ENCODE assay signal across 8 mouse cellular contexts in genomic region chr11:102438212-102439092, GRCm38 (mm10). TPM values are rescaled to one million over a fixed set of nuclear protein-coding genes. Genes with fewer than 3 reads are reported as not detected.
DNase-seq lines count a peak whose midpoint lies in the region; ATAC-seq and TF ChIP-seq lines count a peak whose summit lies in the region.

No protein-coding gene starts in this region.

- no peaks in the 10 kb centered on the region for H3K4me1 ChIP-seq in kidney, adult 2 months (ENCODE audit: control insufficient read depth, insufficient read depth, low read length)
- peaks cover 11% of the 10 kb centered on the region; the same call in 1 of the 2 replicates for H3K4me1 ChIP-seq in midbrain, postnatal 0 days (ENCODE audit: insufficient read depth, low read length)
- peaks cover 16% of the 10 kb centered on the region for H3K4me1 ChIP-seq in testis, adult 2 months (ENCODE audit: control insufficient read depth, insufficient read depth, low read length)

- TF ChIP-seq POLR2A in kidney, adult 2 months (IDR thresholded peaks at IDR 0.05; ENCODE audit: low read depth, low read length): no peak
- no peak for TF ChIP-seq POLR2A in testis, adult 2 months (IDR thresholded peaks at IDR 0.05; ENCODE audit: control insufficient read depth, low read depth, low read length)

- H3K36me3 ChIP-seq in kidney, adult 2 months (ENCODE audit: control insufficient read depth, insufficient read depth, low read length): no peaks in the 10 kb centered on the region; the same call in 1 of the 2 replicates
- H3K36me3 ChIP-seq in midbrain, postnatal 0 days (ENCODE audit: insufficient read depth, low read length): peaks cover 69% of the 10 kb centered on the region
- H3K36me3 ChIP-seq in testis, adult 2 months (ENCODE audit: control insufficient read depth, insufficient read depth, low read length): no peaks in the 10 kb centered on the region

- peak; percentile 40; the same call in 1 of the 2 replicates for ATAC-seq in common myeloid progenitor, adult 5-6 weeks (replicated peaks; ENCODE audit: low read depth, poor library complexity, severe bottlenecking)
- peak; percentile 33 for ATAC-seq in midbrain, postnatal 0 days (ENCODE audit: low FRiP score)

- DNase-seq in heart, adult 18-20 months: peak; percentile 68 to 85
- DNase-seq in heart, adult 8-10 months (ENCODE audit: low spot score): no peak
- DNase-seq in gastrocnemius, postnatal 36 days: peak; percentile 78 to 85
- peak; percentile 71 for DNase-seq in kidney, adult 2 months
- DNase-seq in liver: peak; percentile 82
- peak; percentile 87 for DNase-seq in midbrain, postnatal 0 days (ENCODE audit: low spot score)

- no peak overlapping the region for H3K27ac ChIP-seq in kidney, adult 2 months (ENCODE audit: insufficient read depth, low read depth, low read length)
- H3K27ac ChIP-seq in midbrain, postnatal 0 days (ENCODE audit: low read depth, low read length): peak overlapping the region; percentile 57
- H3K27ac ChIP-seq in testis, adult 2 months (ENCODE audit: control insufficient read depth, insufficient read depth, low read depth, low read length): no peak overlapping the region

- peak overlapping the region; percentile 39 for H3K4me3 ChIP-seq in kidney, adult 2 months (ENCODE audit: insufficient read depth, low read depth, low read length)
- H3K4me3 ChIP-seq in midbrain, postnatal 0 days (ENCODE audit: low read depth, low read length): peak overlapping the region; percentile 24; the same call in 1 of the 2 replicates
- H3K4me3 ChIP-seq in testis, adult 2 months (ENCODE audit: control insufficient read depth, low read depth, low read length): peak overlapping the region; percentile 85

- peak overlapping the region; percentile 52 for H3K9ac ChIP-seq in midbrain, postnatal 0 days (replicated peaks; ENCODE audit: low read length, poor library complexity, severe bottlenecking)

- intact Hi-C loops in gastrocnemius, postnatal 36 days (cut with DNase I): no loop called here

- H3K4me2 ChIP-seq in midbrain, postnatal 0 days (ENCODE audit: low read depth, low read length, poor library complexity, severe bottlenecking): peak overlapping the region; percentile 53

- no peaks in the 10 kb centered on the region for H3K27me3 ChIP-seq in kidney, adult 2 months (replicated peaks; ENCODE audit: control insufficient read depth, insufficient read depth, low read length)
- no peaks in the 10 kb centered on the region; the same call in 1 of the 2 replicates for H3K27me3 ChIP-seq in midbrain, postnatal 0 days (ENCODE audit: insufficient read depth, low read length)
- no peaks in the 10 kb centered on the region for H3K27me3 ChIP-seq in testis, adult 2 months (ENCODE audit: control insufficient read depth, insufficient read depth, low read length)

- peak; percentile 67 for TF ChIP-seq CTCF in kidney, adult 2 months (conservative IDR thresholded peaks at IDR 0.05; ENCODE audit: insufficient read depth, insufficient read length, low read depth, low read length)
- peak; percentile 84 for TF ChIP-seq CTCF in midbrain, postnatal 0 days (IDR thresholded peaks at IDR 0.05)
- TF ChIP-seq CTCF in testis, adult 2 months (IDR thresholded peaks at IDR 0.05; ENCODE audit: control insufficient read depth, insufficient read depth, insufficient replicate concordance, low read depth, low read length): peak; percentile 81

- 32% methylated on average over 77 of the region's 77 CpGs for WGBS in kidney, adult 2 months
- WGBS in midbrain, postnatal 0 days: 11% methylated on average over 76 of the region's 77 CpGs

- H3K9me3 ChIP-seq in midbrain, postnatal 0 days (ENCODE audit: low read length): no peaks in the 10 kb centered on the region

RNA-seq across cellular contexts. Expression of gene Grn, which starts 8.3 kb away (rescaled TPM):
- total RNA-seq in heart, adult 18-20 months (2021): 10 to 100 TPM; 82.0 to 98.0 TPM
- total RNA-seq in heart, adult 8-10 months (2022): 10 to 100 TPM; 76.5 to 84.8 (median 79.6) TPM
- 20.9 and 26.1 TPM in 2 replicates for total RNA-seq in common myeloid progenitor, adult 5-6 weeks (2017)
- 10 to 100 TPM; 23.5 to 24.8 TPM for total RNA-seq in gastrocnemius, postnatal 36 days (2021)
- 184 and 195 TPM in 2 replicates for polyA plus RNA-seq in kidney, adult 2 months (2012; rRNA removed)
- total RNA-seq in midbrain, postnatal 0 days (2014; rRNA removed): 74.2 and 78.0 TPM in 2 replicates
- polyA plus RNA-seq in midbrain, postnatal 0 days (2015; fragmentation: Nextera tagmentation; extraction: Ambion mirVana): 90.4 and 91.7 TPM in 2 replicates
- 21.1 TPM in 2 replicates for polyA plus RNA-seq in testis, adult 2 months (2012; rRNA removed)

RNA-seq across cellular contexts. Expression of gene Fam171a2, which starts 9.0 kb away (rescaled TPM):
- 1 to 10 TPM; 3.4 to 4.8 TPM for total RNA-seq in heart, adult 18-20 months (2021)
- 1 to 10 TPM; 2.5 to 5.4 (median 3.6) TPM for total RNA-seq in heart, adult 8-10 months (2022)
- total RNA-seq in common myeloid progenitor, adult 5-6 weeks (2017): 8.2 and 11.6 TPM in 2 replicates
- total RNA-seq in gastrocnemius, postnatal 36 days (2021): 1 to 10 TPM; 1.4 to 1.6 TPM
- 18.9 and 20.4 TPM in 2 replicates for polyA plus RNA-seq in kidney, adult 2 months (2012; rRNA removed)
- total RNA-seq in midbrain, postnatal 0 days (2014; rRNA removed): 584 and 605 TPM in 2 replicates
- 22.5 and 25.4 TPM in 2 replicates for polyA plus RNA-seq in midbrain, postnatal 0 days (2015; fragmentation: Nextera tagmentation; extraction: Ambion mirVana)
- polyA plus RNA-seq in testis, adult 2 months (2012; rRNA removed): 0.88 and 1.2 TPM in 2 replicates

RNA-seq across cellular contexts. Expression of gene Slc25a39, which starts 30.7 kb away (rescaled TPM):
- 100 to 1,000 TPM; 187 to 194 TPM for total RNA-seq in heart, adult 18-20 months (2021)
- total RNA-seq in heart, adult 8-10 months (2022): 100 to 1,000 TPM; 174 to 204 (median 197) TPM
- 24.6 and 35.4 TPM in 2 replicates for total RNA-seq in common myeloid progenitor, adult 5-6 weeks (2017)
- 10 to 100 TPM; 56.2 to 64.3 TPM for total RNA-seq in gastrocnemius, postnatal 36 days (2021)
- polyA plus RNA-seq in kidney, adult 2 months (2012; rRNA removed): 1,128 and 1,486 TPM in 2 replicates
- 139 and 176 TPM in 2 replicates for total RNA-seq in midbrain, postnatal 0 days (2014; rRNA removed)
- polyA plus RNA-seq in midbrain, postnatal 0 days (2015; fragmentation: Nextera tagmentation; extraction: Ambion mirVana): 132 and 148 TPM in 2 replicates
- 1,405 and 1,456 TPM in 2 replicates for polyA plus RNA-seq in testis, adult 2 months (2012; rRNA removed)

RNA-seq across cellular contexts. Expression of gene Itga2b, which starts 31.5 kb away (rescaled TPM):
- total RNA-seq in heart, adult 18-20 months (2021): 1 to 10 TPM; 4.1 to 4.4 TPM
- total RNA-seq in heart, adult 8-10 months (2022): 1 to 10 TPM; 3.4 to 7.2 (median 4.4) TPM
- total RNA-seq in common myeloid progenitor, adult 5-6 weeks (2017): 142 and 145 TPM in 2 replicates
- 1 to 10 TPM in 1 of 2 experiments, under 1 TPM in 1; 0.56 to 1.1 TPM for total RNA-seq in gastrocnemius, postnatal 36 days (2021)
- 14.9 and 16.0 TPM in 2 replicates for polyA plus RNA-seq in kidney, adult 2 months (2012; rRNA removed)
- total RNA-seq in midbrain, postnatal 0 days (2014; rRNA removed): 2.6 and 4.7 TPM in 2 replicates
- polyA plus RNA-seq in midbrain, postnatal 0 days (2015; fragmentation: Nextera tagmentation; extraction: Ambion mirVana): 15.4 and 15.5 TPM in 2 replicates
- 3.4 and 5.2 TPM in 2 replicates for polyA plus RNA-seq in testis, adult 2 months (2012; rRNA removed)

RNA-seq across cellular contexts. Expression of gene Rundc3a, which starts 45.2 kb away (rescaled TPM):
- under 1 TPM in 1 of 2 experiments, not detected in 1; 0.64 TPM for total RNA-seq in heart, adult 18-20 months (2021)
- total RNA-seq in heart, adult 8-10 months (2022): under 1 TPM in 1 of 4 experiments, not detected in 3; 0.16 TPM
- 1.1 TPM in 1 of 2 replicates, not detected in the other for total RNA-seq in common myeloid progenitor, adult 5-6 weeks (2017)
- total RNA-seq in gastrocnemius, postnatal 36 days (2021): not detected
- 2.6 and 3.4 TPM in 2 replicates for polyA plus RNA-seq in kidney, adult 2 months (2012; rRNA removed)
- total RNA-seq in midbrain, postnatal 0 days (2014; rRNA removed): 379 and 397 TPM in 2 replicates
- 127 and 133 TPM in 2 replicates for polyA plus RNA-seq in midbrain, postnatal 0 days (2015; fragmentation: Nextera tagmentation; extraction: Ambion mirVana)
- polyA plus RNA-seq in testis, adult 2 months (2012; rRNA removed): 53.7 and 55.6 TPM in 2 replicates

Comparison
In these comparisons a context has a peak if more than half of its experiments do, and no peak if none do; other contexts are left out.
1. H3K4me3 ChIP-seq: peak in every context shown above with its lines; median percentile 85 in testis, adult 2 months; 39 in kidney, adult 2 months; 24 in midbrain, postnatal 0 days.
2. RNA of gene Fam171a2, which starts 9.0 kb away (total RNA-seq): 584 to 605 TPM in midbrain, postnatal 0 days; 8.2 to 11.6 TPM in common myeloid progenitor, adult 5-6 weeks, 3.4 to 4.8 TPM in heart, adult 18-20 months, 2.5 to 5.4 TPM in heart, adult 8-10 months and 1.4 to 1.6 TPM in gastrocnemius, postnatal 36 days; every median in the first group is over 10 times any median in the second.
3. Peak in every context shown above with its lines, with median percentiles within 50 percentile points of each other: CTCF ChIP-seq.